Mouse (Mus musculus) liver, postnatal 0 days (tissue): ENCODE data around the gene Nav2. TPM values are rescaled to one million over a fixed set of nuclear protein-coding genes. Genes with fewer than 3 reads are reported as not detected.

ENCODE experiments used
- ATAC-seq: fragments of 200-750 bp; cut with Nextera tagmentation; 2 replicates; pipeline ENCODE4 v1.8.0; 2017; ENCODE audit warnings: mild to moderate bottlenecking, moderate library complexity
- DNase-seq: peaks from one replicate; pipeline ENCODE4 v3.0.0-alpha.2; 2016
- H3K27ac ChIP-seq: fragments of 300-500 bp; sonication (generic); 2 replicates; pipeline ENCODE4 v1.5.1; 2014; ENCODE audit warnings: antibody characterized with exemption, moderate library complexity, mild to moderate bottlenecking, low read depth
- H3K27me3 ChIP-seq: fragments of 300-500 bp; sonication (generic); 2 replicates; pipeline ENCODE4 v1.6.1; 2014; ENCODE audit warnings: low read length, control low read depth, mixed read lengths; ENCODE audit not compliant: insufficient read depth
- H3K36me3 ChIP-seq: fragments of 300-500 bp; sonication (generic); replicated peaks from 2 replicates; pipeline ENCODE4 v1.6.1; 2014; ENCODE audit warnings: mild to moderate bottlenecking, control low read depth, low read length, moderate library complexity, mixed read lengths; ENCODE audit not compliant: insufficient read depth
- H3K4me1 ChIP-seq: fragments of 300-500 bp; sonication (generic); 2 replicates; pipeline ENCODE4 v1.6.1; 2014; ENCODE audit warnings: antibody characterized with exemption, mild to moderate bottlenecking, control low read depth; ENCODE audit not compliant: insufficient read depth
- H3K4me2 ChIP-seq: fragments of 300-500 bp; sonication (generic); 2 replicates; pipeline ENCODE4 v1.6.1; 2014; ENCODE audit warnings: low read depth, mild to moderate bottlenecking, low read length, moderate library complexity, mixed read lengths
- H3K4me3 ChIP-seq: fragments of 300-500 bp; sonication (generic); 2 replicates; pipeline ENCODE4 v1.5.1; 2014; ENCODE audit warnings: low read depth, low read length
- H3K9ac ChIP-seq: fragments of 300-500 bp; sonication (generic); replicated peaks from 2 replicates; pipeline ENCODE4 v1.6.1; 2014; ENCODE audit warnings: mild to moderate bottlenecking, moderate library complexity
- H3K9me3 ChIP-seq: fragments of 300-500 bp; sonication (generic); 2 replicates; pipeline ENCODE4 v1.6.1; 2016; ENCODE audit warnings: mild to moderate bottlenecking, control low read depth, low read length, mixed read lengths
- CTCF ChIP-seq: sonication (generic); IDR thresholded peaks from 2 replicates; pipeline ENCODE4 v1.5.1; 2016; ENCODE audit warnings: antibody characterized with exemption, low read depth
- EP300 ChIP-seq: IDR thresholded peaks from 2 replicates; pipeline ENCODE4 v1.6.1; 2016; ENCODE audit warnings: antibody characterized with exemption, low read depth, mild to moderate bottlenecking
- WGBS: fragments of 180-500 bp; shearing (Covaris S2); extraction: QIAGEN DNeasy Blood & Tissue Kit; methylation state at CpG from one replicate; pipeline ENCODE4 v1.1.7; 2014; ENCODE audit not compliant: insufficient replicate concordance; 5-methylcytosine and 5-hydroxymethylcytosine counted together
- polyA plus RNA-seq: library from polyadenylated mRNA; unstranded; fragments of >200 nt; fragmentation: Nextera tagmentation; extraction: Ambion mirVana; gene quantifications from 2 replicates; pipeline ENCODE4 v1.2.1, GENCODE M21; 2015

Gene Nav2
- polyA plus RNA-seq, 1 experiment from 2014 or later, result 3.3 TPM

- ATAC-seq, result no peak
- Histone ChIP-seq H3K4me3 (no peak overlapping the region), H3K27ac (no peak overlapping the region), H3K36me3 (no peaks in the 10 kb centered on the region), H3K9ac (no peak overlapping the region), H3K27me3 (no peaks in the 10 kb centered on the region), H3K4me2 (no peak overlapping the region), H3K9me3 (no peaks in the 10 kb centered on the region), H3K4me1 (no peaks in the 10 kb centered on the region)
- TF ChIP-seq CTCF (peak; percentile 28), EP300 (no peak)
- WGBS, result 61% methylated on average over 1 of the region's 1 CpGs
- no peak for DNase-seq
Observed at GRCm38 (mm10) chr7:49620160-49620559, 711.6 kb downstream of the Nav2 start.

GRCm38 (mm10) chr7:49631885-49632284 is 723.4 kb downstream of the Nav2 start:
- Histone ChIP-seq H3K27me3 (peaks cover 65% of the 10 kb centered on the region), H3K4me2 (no peak overlapping the region)
- TF ChIP-seq CTCF (no peak), EP300 (no peak)

DNA sequence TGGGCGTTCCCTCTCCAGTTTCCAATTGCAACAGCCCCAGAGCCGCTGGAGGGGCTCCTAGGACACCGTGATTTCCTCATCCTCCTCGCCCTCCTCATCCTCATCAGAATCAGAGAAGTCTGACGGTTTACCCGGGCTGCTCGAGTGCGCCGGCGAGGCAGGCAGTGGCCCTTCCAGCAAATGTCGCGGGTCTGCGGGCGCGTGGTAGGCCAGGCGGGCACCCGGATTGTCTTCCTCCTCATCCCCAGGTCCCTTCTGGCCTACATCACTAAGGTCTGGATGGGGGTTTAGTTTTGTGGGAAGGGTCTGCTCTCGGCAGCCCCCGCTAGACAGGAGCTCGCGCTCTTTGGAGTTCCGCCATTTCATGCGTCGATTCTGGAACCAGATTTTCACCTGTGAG is 723.9 kb downstream of the Nav2 start:
- DNase-seq (no peak), ATAC-seq (no peak)
- H3K4me3 ChIP-seq, result no peak overlapping the region
- H3K4me1 ChIP-seq, result peaks cover 10% of the 10 kb centered on the region
- H3K9me3 ChIP-seq, result no peaks in the 10 kb centered on the region
- no peak overlapping the region for H3K4me2 ChIP-seq
- TF ChIP-seq CTCF (no peak), EP300 (no peak)
- no peaks in the 10 kb centered on the region for H3K36me3 ChIP-seq
- H3K27ac ChIP-seq, result no peak overlapping the region
- WGBS, result 4% methylated on average over 24 of the region's 24 CpGs
- H3K27me3 ChIP-seq, result peaks cover 69% of the 10 kb centered on the region
- no peak overlapping the region for H3K9ac ChIP-seq

More at GRCm38 (mm10) chr7:49631885-49632284, 723.4 kb downstream of the Nav2 start:
- no peak for ATAC-seq
- Histone ChIP-seq H3K4me3 (no peak overlapping the region), H3K9me3 (no peaks in the 10 kb centered on the region), H3K27ac (no peak overlapping the region), H3K9ac (no peak overlapping the region), H3K4me1 (peaks cover 10% of the 10 kb centered on the region), H3K36me3 (no peaks in the 10 kb centered on the region)
- 12% methylated on average over 9 of the region's 9 CpGs for WGBS
- no peak for DNase-seq

DNA sequence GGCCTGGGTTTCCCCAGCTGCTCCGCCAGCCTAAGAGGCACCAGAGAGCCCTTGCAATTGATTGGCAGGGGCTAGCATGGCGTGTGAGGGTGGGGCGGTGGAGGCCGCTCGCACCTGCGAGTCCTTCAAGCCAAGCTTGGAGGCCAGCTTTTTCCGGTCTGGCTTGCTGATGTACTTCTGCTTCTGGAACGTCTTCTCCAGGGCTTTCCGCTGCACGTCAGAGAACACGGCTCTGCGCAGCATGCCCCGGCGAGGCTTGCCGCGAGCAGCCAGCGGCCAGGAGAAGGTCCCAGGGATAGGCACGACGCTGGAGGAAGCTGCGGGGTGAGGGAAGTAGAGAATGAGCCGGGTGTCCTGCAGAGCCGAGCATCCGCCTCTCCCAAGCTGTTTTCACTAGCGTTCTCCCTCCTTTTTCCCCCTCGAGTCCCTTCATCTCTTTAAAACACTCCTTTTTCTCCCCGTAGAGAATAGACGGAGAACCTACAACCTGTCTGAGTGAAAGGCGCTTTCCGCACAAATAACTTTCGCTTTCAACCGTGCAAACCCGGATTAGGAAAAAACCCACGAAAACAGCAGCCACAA is 725.0 kb downstream of the Nav2 start:
- Histone ChIP-seq H3K27ac (no peak overlapping the region), H3K9ac (0 out of 2 replicates have a peak overlapping the region, but pooled peaks have one; percentile 1), H3K36me3 (no peaks in the 10 kb centered on the region), H3K4me3 (peak overlapping the region; percentile 51), H3K4me2 (peak overlapping the region; percentile 76), H3K27me3 (peaks cover 78% of the 10 kb centered on the region), H3K9me3 (no peaks in the 10 kb centered on the region), H3K4me1 (peaks cover 10% of the 10 kb centered on the region)
- peak; percentile 50 for DNase-seq
- peak; percentile 64 for ATAC-seq
- WGBS, result 1% methylated on average over 33 of the region's 33 CpGs
- TF ChIP-seq EP300 (no peak), CTCF (no peak)

DNA sequence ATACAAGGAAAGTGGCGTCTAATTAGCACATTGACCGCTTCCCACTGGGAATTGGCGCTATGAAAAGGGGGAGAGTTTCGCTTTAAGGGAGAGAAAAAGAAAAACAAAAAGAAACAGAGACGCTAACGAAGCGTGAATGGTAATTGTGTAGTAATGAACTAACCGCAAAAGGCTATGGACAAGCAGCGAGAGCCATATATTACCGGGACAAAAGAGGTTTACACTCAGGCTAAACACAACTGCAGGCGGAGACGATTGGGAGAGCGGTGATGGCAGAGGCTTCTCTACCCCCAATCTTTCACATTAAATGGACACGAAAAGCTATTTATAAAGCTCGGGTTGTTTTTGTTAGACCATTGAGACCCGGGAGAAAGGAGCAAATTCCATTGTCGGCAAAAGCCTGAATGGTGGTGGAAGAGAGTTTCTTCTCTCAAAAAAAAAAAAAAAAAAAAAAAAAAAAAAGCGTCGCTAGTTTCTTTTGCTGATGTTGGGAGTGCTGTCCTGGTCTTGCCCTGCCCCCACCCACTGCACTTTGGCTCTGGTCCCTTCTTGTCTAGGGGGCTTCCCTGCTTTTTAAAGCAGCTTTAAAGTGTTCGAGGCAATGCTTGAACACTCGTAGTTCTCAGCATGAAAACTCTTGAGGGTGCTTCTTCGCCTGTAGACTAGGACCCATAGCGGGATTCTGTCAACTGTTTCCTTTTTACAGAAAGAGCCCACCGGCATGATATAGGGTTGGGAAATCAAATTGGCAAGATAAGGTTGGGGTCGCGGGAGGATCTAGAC is 726.0 kb downstream of the Nav2 start:
- ATAC-seq (no peak), DNase-seq (no peak)
- H3K4me3 ChIP-seq, result peak overlapping the region; percentile 51

DNA sequence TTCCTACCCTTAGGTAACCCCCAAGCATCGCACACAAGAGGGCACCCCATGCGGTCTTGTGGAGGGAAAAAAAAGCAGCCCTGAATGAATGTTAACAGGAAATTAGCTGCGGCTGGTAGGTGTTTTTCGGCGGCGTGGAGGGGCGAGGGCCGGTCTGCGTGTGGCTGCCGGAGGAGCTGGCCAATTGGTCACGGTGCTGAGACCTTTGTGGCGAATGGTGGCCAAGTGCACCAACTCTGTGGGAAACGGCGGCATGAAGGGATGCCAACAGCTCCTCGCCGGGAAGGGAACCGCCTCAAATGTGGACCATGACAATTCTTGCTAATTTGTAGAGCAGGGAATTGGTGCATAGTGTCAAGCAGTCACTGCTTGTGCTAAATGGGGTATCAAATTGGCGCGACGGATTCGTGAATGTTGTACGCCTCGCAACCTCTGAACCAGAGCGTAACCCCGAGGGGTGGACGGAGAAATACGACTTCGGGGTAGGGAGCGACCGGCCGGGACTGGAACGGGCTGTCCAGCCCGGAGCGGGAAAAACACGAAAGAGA is 726.6 kb downstream of the Nav2 start:
- 3% methylated on average over 35 of the region's 35 CpGs for WGBS
- no peak for ATAC-seq
- DNase-seq, result no peak
- peaks cover 95% of the 10 kb centered on the region for H3K27me3 ChIP-seq
- H3K9ac ChIP-seq, result no peak overlapping the region
- H3K27ac ChIP-seq, result no peak overlapping the region
- H3K4me1 ChIP-seq, result peaks cover 15% of the 10 kb centered on the region
- H3K4me2 ChIP-seq, result peak overlapping the region; percentile 76
- no peaks in the 10 kb centered on the region for H3K36me3 ChIP-seq
- 0 out of 2 replicates have a peak overlapping the region, but pooled peaks have one; percentile 51 for H3K4me3 ChIP-seq
- H3K9me3 ChIP-seq, result no peaks in the 10 kb centered on the region
- TF ChIP-seq EP300 (no peak), CTCF (no peak)

More for the DNA sequence above, 726.0 kb downstream of the Nav2 start:
- peak overlapping the region; percentile 76 for H3K4me2 ChIP-seq
- 1% methylated on average over 26 of the region's 26 CpGs for WGBS
- H3K9ac ChIP-seq, result no peak overlapping the region; the same call in 1 of the 2 replicates
- no peak for TF ChIP-seq CTCF
- no peak for TF ChIP-seq EP300
- peaks cover 15% of the 10 kb centered on the region for H3K4me1 ChIP-seq
- H3K27ac ChIP-seq, result no peak overlapping the region
- H3K36me3 ChIP-seq, result no peaks in the 10 kb centered on the region
- H3K27me3 ChIP-seq, result peaks cover 88% of the 10 kb centered on the region
- H3K9me3 ChIP-seq, result no peaks in the 10 kb centered on the region
